Comparison of ENCODE assay signal across 9 mouse cellular contexts in the genomic region with DNA sequence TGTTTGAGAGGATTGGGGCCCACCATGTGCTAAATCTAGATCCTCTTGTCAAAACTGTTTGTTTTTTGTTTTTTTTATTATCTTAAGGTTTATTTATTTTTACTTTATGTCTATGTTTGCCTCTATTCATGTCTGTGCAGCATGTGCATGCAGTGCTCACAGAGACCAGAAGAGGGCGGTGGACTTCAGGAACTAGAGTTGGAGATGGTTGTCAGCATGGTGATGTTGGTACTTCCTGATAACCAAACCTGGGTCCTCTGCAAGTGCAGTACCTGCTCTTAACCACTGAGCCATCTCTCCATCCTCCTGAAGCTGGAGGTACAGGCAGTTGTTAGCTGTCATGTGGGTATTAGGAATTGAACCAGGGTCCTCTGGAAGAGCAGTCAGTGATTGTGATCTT. TPM values are rescaled to one million over a fixed set of nuclear protein-coding genes. Genes with fewer than 3 reads are reported as not detected.
DNase-seq lines count a peak whose midpoint lies in the region; ATAC-seq and TF ChIP-seq lines count a peak whose summit lies in the region.
"Had no signal": no experiment of that assay in that cellular context is flagged by ENCODE, and none has a peak within 500 bp of the region (broad histone marks: within the 10 kb centered on the region; RNA-seq: fewer than 3 reads in every experiment).

No protein-coding gene starts in this region.

- H3K9ac ChIP-seq in kidney, postnatal 0 days (ENCODE audit: low read depth, low read length), result no peak overlapping the region
- H3K9ac ChIP-seq in forebrain, embryonic 11.5 days (ENCODE audit: low read length), result no peak overlapping the region

- no peak for DNase-seq in kidney, postnatal 0 days (ENCODE audit: low spot score)
- DNase-seq in kidney, postnatal 10 days, result no peak
- peak; percentile 55 for DNase-seq in CD4-positive helper T cell, adult 2 months (ENCODE audit: low read depth, low spot score)
- peak; percentile 56 for DNase-seq in WW6 (ENCODE audit: low read depth, low spot score)
- DNase-seq in natural killer cell, adult 2 months (ENCODE audit: low spot score in 2 of 2), result peak; percentile 52 to 72
- DNase-seq in urinary bladder, adult 18-20 months (ENCODE audit: low spot score in 2 of 2), result no peak
- DNase-seq in forebrain, embryonic 11.5 days (ENCODE audit: low spot score), result no peak
- no peak for DNase-seq in adrenal gland, postnatal 10 days
- DNase-seq: right cerebral cortex, adult 18-20 months had no signal

- ATAC-seq in kidney, postnatal 0 days (replicated peaks; ENCODE audit: low FRiP score, low read depth), result no peak
- ATAC-seq in forebrain, embryonic 11.5 days (replicated peaks; ENCODE audit: low FRiP score), result no peak

- no peaks in the 10 kb centered on the region for H3K9me3 ChIP-seq in kidney, postnatal 0 days (replicated peaks; ENCODE audit: low read length)
- H3K9me3 ChIP-seq in forebrain, embryonic 11.5 days (ENCODE audit: control insufficient read depth, low read length), result no peaks in the 10 kb centered on the region

- 97% methylated on average over 1 of the region's 1 CpGs for WGBS in kidney, postnatal 0 days
- WGBS in forebrain, embryonic 11.5 days, result 86% methylated on average over 1 of the region's 1 CpGs

- H3K4me1 ChIP-seq in kidney, postnatal 0 days (replicated peaks; ENCODE audit: insufficient read depth, low read length), result no peaks in the 10 kb centered on the region
- H3K4me1 ChIP-seq in forebrain, embryonic 11.5 days (replicated peaks; ENCODE audit: control insufficient read depth, insufficient read depth, low read length), result no peaks in the 10 kb centered on the region

- no peak overlapping the region for H3K27ac ChIP-seq in kidney, postnatal 0 days
- H3K27ac ChIP-seq in forebrain, embryonic 11.5 days (ENCODE audit: low read depth, low read length), result no peak overlapping the region

- no peaks in the 10 kb centered on the region for H3K36me3 ChIP-seq in kidney, postnatal 0 days (ENCODE audit: insufficient read depth, low read length)
- no peaks in the 10 kb centered on the region for H3K36me3 ChIP-seq in forebrain, embryonic 11.5 days (ENCODE audit: control insufficient read depth, insufficient read depth, low read length)

- no peaks in the 10 kb centered on the region for H3K27me3 ChIP-seq in kidney, postnatal 0 days (ENCODE audit: insufficient read depth, low read length)
- no peaks in the 10 kb centered on the region for H3K27me3 ChIP-seq in forebrain, embryonic 11.5 days (ENCODE audit: control insufficient read depth, insufficient read depth, low read length)

- peak; percentile 54 for TF ChIP-seq CTCF in kidney, postnatal 0 days (IDR thresholded peaks at IDR 0.05; ENCODE audit: low read depth)

- no peak overlapping the region for H3K4me3 ChIP-seq in kidney, postnatal 0 days (replicated peaks; ENCODE audit: low read depth, low read length)
- H3K4me3 ChIP-seq in forebrain, embryonic 11.5 days (ENCODE audit: low read depth, low read length), result no peak overlapping the region

- H3K4me2 ChIP-seq in kidney, postnatal 0 days (ENCODE audit: low read length), result no peak overlapping the region
- H3K4me2 ChIP-seq in forebrain, embryonic 11.5 days (ENCODE audit: low read depth, low read length, severe bottlenecking), result no peak overlapping the region

RNA-seq across cellular contexts. Expression of a gene that starts 8.0 kb away (rescaled TPM):
- 60.9 and 65.8 TPM in 2 replicates for polyA plus RNA-seq in kidney, postnatal 0 days (2015; fragmentation: Nextera tagmentation; extraction: Ambion mirVana)
- polyA plus RNA-seq in forebrain, embryonic 11.5 days (2014; fragmentation: Nextera tagmentation; extraction: Ambion mirVana), result 65.0 and 69.3 TPM in 2 replicates
- total RNA-seq in adrenal gland, postnatal 10 days (2021), result 10 to 100 TPM; 56.1 to 67.3 TPM

Comparison
In these comparisons a context has a peak if more than half of its experiments do, and no peak if none do; other contexts are left out.
1. DNase-seq: peak in CD4-positive helper T cell, adult 2 months (single experiment), WW6 (single experiment) and natural killer cell, adult 2 months (2 of 2); none in kidney, postnatal 0 days (single experiment), kidney, postnatal 10 days (single experiment), urinary bladder, adult 18-20 months (0 of 2), forebrain, embryonic 11.5 days (single experiment) and adrenal gland, postnatal 10 days (single experiment).